Mouse (Mus musculus): ENCODE data around the gene Chodl.

DNA sequence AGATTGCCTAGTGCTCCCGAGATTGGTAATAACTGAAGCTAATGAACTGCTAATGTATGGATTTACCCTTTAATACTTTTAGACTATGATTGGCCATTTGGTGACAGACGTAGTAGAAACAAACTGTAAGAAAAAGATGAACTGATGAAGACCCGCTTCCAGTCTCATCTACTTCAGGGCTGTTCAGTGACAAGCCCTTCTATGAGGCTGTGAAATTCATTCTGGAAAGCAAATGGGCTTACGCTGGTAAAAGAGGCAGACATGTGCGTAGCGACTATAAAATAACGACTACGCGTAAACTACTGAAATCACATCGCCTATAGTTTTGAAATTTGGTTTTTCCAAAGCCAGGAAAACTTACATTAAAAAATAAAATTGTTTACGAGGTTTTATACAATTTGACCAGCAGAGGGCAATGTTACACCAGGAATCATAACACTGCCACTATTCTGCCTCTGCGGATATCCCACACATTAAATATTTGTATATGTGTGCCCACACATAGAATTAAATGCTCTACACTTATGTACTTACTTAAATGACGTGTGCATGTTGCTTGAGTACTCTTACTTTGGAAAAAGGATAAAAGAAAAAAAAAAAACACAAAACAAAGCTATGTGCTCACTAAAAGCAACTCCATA, 38.5 kb downstream of the Chodl start:
- no peak for TF ChIP-seq CTCF (IDR thresholded peaks at IDR 0.05; ENCODE audit: insufficient read depth, low read length)
- no peak for TF ChIP-seq POLR2A (IDR thresholded peaks at IDR 0.05; ENCODE audit: borderline replicate concordance, extremely low read depth, low read depth, low read length)

All from lung, adult 2 months (tissue).